Mouse (Mus musculus): Measurements from ENCODE around the gene Grb14. TPM values are rescaled to one million over a fixed set of nuclear protein-coding genes. Genes with fewer than 3 reads are reported as not detected.

The Grb14 gene
- polyA plus RNA-seq, 1 experiment from 2014 or later = 111 TPM

DNA sequence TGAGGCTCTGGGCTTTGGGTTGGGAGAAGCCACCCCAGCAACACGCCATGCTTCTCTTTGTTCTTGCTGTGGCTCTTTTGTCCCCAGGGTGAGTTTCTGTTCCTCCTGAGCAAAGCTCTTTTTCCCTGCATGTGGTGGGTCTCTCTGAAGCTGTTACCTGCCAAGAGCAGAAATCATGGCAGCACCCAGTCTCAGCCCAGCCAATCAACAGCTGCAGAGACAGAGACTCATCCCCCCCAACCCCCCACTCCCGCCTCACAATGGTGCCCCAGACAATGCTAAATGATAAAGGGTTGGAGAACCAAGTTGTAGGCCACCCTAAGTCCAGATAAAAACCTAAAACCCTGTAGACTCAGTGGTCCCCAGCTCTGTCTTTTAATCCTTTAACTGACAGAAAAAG is 75.6 kb downstream of the Grb14 start:
- no peak overlapping the region for H3K4me2 ChIP-seq
- no peak for ATAC-seq (replicated peaks; ENCODE audit: insufficient number of reproducible peaks, insufficient read depth, low FRiP score, low read depth)
- H3K9me3 ChIP-seq (replicated peaks) = no peaks in the 10 kb centered on the region
- no peak overlapping the region for H3K9ac ChIP-seq
- H3K36me3 ChIP-seq = no peaks in the 10 kb centered on the region
- 58% methylated on average over 2 of the region's 2 CpGs for WGBS
- no peak overlapping the region for H3K4me3 ChIP-seq
- no peaks in the 10 kb centered on the region for H3K27me3 ChIP-seq
- H3K4me1 ChIP-seq (replicated peaks) = no peaks in the 10 kb centered on the region
- no peak overlapping the region for H3K27ac ChIP-seq

DNA sequence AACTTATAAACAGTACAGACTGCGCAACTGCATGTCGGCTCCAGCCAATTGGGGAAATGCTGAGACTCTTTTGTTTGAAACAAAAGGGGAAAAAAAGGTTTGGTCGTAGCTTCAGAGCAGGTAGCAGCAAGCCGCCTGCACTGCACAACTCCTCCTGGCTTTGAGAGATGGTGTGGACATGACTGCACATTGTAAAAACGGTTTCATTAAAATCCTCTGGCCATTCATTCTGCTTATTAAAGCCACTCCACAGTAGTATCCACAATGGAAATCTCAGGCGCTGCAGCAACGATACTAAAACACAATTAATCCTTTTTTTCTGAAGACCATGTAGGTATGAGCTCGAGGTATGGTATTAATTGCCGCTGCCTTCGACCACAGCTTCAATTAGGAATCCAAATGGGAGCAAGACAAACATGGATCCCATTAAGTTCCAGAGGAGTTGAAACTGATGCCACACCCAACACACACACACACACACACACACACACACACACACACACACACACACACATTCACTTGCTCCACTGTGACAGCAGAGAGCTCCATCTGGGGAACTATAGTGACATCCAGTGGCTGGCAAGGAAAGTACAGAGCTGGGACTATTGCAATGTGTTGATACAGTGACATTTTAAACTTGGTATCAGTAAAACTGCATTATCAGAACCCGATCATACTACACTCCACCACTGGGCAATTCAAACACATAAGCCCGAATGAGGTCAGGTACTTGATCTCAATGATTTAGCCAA is 76.2 kb downstream of the Grb14 start:
- no peaks in the 10 kb centered on the region for H3K36me3 ChIP-seq
- no peak overlapping the region for H3K4me2 ChIP-seq
- H3K9me3 ChIP-seq (replicated peaks) = no peaks in the 10 kb centered on the region
- no peak overlapping the region for H3K27ac ChIP-seq
- no peaks in the 10 kb centered on the region for H3K4me1 ChIP-seq (replicated peaks)
- no peak for ATAC-seq (replicated peaks; ENCODE audit: insufficient number of reproducible peaks, insufficient read depth, low FRiP score, low read depth)
- 79% methylated on average over 12 of the region's 12 CpGs for WGBS
- no peak overlapping the region for H3K9ac ChIP-seq
- H3K27me3 ChIP-seq = no peaks in the 10 kb centered on the region
- no peak overlapping the region for H3K4me3 ChIP-seq

DNA sequence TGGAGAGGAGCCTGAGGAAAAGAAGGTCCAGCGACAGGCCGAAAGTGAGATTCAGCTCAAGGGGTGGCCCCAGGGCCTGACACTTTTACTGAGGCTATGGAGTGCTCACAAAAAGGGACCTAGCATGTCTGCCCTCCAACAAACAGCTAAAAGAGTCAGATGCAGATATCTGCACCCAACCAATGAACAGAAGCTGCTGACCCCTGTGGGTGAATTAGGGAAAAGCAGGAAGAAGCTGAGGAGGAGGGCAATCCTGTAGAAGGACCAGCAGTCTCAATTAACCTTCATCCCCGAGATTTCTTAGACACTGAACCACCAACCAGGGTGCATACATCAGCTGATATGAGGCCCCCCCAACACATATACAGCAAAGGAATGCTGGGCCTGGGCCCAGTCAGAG is 77.3 kb downstream of the Grb14 start:
- Histone ChIP-seq H3K27ac (no peak overlapping the region), H3K9ac (no peak overlapping the region), H3K27me3 (no peaks in the 10 kb centered on the region), H3K4me3 (no peak overlapping the region), H3K9me3 (replicated peaks) (no peaks in the 10 kb centered on the region), H3K36me3 (no peaks in the 10 kb centered on the region), H3K4me1 (replicated peaks) (no peaks in the 10 kb centered on the region), H3K4me2 (no peak overlapping the region)
- ATAC-seq (replicated peaks; ENCODE audit: insufficient number of reproducible peaks, insufficient read depth, low FRiP score, low read depth) = no peak
- WGBS = 69% methylated on average over 3 of the region's 3 CpGs

DNA sequence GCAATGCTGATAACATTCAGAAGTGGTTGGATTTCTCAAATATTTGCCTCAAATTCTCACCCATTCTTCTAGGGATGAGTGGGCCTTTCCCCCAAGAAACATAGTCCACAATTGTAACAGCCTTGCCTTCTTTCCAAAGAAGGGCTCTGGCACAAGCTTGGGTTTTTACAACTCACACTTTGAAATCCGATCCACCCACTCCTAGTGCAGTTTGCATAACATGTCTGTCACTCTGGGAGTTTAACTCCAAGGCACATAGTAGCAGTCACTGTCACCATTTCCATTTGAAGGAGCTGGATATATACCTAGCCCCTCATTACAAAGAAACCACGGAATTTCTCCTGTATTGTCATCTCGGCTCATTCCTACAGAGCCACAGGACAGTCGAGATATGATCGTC is 103.9 kb downstream of the Grb14 start:
- Histone ChIP-seq H3K4me3 (no peak overlapping the region), H3K9me3 (replicated peaks) (no peaks in the 10 kb centered on the region), H3K27me3 (no peaks in the 10 kb centered on the region), H3K27ac (no peak overlapping the region), H3K9ac (no peak overlapping the region), H3K4me1 (replicated peaks) (peaks cover 12% of the 10 kb centered on the region), H3K4me2 (no peak overlapping the region), H3K36me3 (peaks cover 3% of the 10 kb centered on the region; the same call in 1 of the 2 replicates)
- ATAC-seq (replicated peaks; ENCODE audit: insufficient number of reproducible peaks, insufficient read depth, low FRiP score, low read depth) = no peak
- WGBS = 38% methylated on average over 5 of the region's 5 CpGs

- H3K9me3 ChIP-seq (replicated peaks) = no peaks in the 10 kb centered on the region
- no peak overlapping the region for H3K27ac ChIP-seq
- H3K4me2 ChIP-seq = no peak overlapping the region
- no peaks in the 10 kb centered on the region for H3K27me3 ChIP-seq
- 63% methylated on average over 6 of the region's 6 CpGs for WGBS
- H3K9ac ChIP-seq = no peak overlapping the region
- H3K4me1 ChIP-seq (replicated peaks) = peaks cover 4% of the 10 kb centered on the region; the same call in 1 of the 2 replicates
- no peak overlapping the region for H3K4me3 ChIP-seq
- H3K36me3 ChIP-seq = no peaks in the 10 kb centered on the region
- ATAC-seq (replicated peaks; ENCODE audit: insufficient number of reproducible peaks, insufficient read depth, low FRiP score, low read depth) = no peak
Measured at GRCm38 (mm10) chr2:64915448-64915847, 109.3 kb downstream of the Grb14 start.

DNA sequence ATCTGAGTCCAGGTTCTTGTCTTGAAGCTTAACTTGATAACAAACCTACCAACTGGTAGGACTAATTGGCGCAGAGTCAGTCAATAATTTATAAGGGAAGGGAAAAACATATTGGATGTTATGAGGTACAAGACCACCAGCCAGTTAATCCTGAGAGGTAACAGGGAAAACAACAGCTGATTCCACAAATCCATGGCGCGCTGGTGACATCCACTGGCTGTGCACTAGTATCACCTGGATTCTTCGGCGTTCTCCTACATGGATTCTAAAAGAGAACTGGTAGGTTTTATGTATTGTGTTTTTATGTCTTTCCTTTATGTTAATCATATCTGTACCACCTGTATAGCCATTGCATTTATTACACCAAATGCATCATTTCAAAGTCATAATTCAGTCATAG is 119.9 kb downstream of the Grb14 start:
- WGBS = 81% methylated on average over 5 of the region's 5 CpGs
- Histone ChIP-seq H3K9ac (no peak overlapping the region), H3K4me1 (replicated peaks) (no peaks in the 10 kb centered on the region), H3K4me3 (no peak overlapping the region), H3K27me3 (no peaks in the 10 kb centered on the region), H3K4me2 (no peak overlapping the region), H3K27ac (no peak overlapping the region), H3K9me3 (replicated peaks) (no peaks in the 10 kb centered on the region), H3K36me3 (no peaks in the 10 kb centered on the region)
- no peak for ATAC-seq (replicated peaks; ENCODE audit: insufficient number of reproducible peaks, insufficient read depth, low FRiP score, low read depth)

- no peaks in the 10 kb centered on the region for H3K9me3 ChIP-seq (replicated peaks)
- H3K9ac ChIP-seq = no peak overlapping the region
- no peak overlapping the region for H3K4me3 ChIP-seq
- H3K27me3 ChIP-seq = no peaks in the 10 kb centered on the region
- H3K36me3 ChIP-seq = no peaks in the 10 kb centered on the region
- no peak overlapping the region for H3K27ac ChIP-seq
- 77% methylated on average over 5 of the region's 5 CpGs for WGBS
- no peak overlapping the region for H3K4me2 ChIP-seq
- no peaks in the 10 kb centered on the region for H3K4me1 ChIP-seq (replicated peaks)
- ATAC-seq (replicated peaks; ENCODE audit: insufficient number of reproducible peaks, insufficient read depth, low FRiP score, low read depth) = no peak
Measured at GRCm38 (mm10) chr2:64897844-64898243, 126.9 kb downstream of the Grb14 start.

DNA sequence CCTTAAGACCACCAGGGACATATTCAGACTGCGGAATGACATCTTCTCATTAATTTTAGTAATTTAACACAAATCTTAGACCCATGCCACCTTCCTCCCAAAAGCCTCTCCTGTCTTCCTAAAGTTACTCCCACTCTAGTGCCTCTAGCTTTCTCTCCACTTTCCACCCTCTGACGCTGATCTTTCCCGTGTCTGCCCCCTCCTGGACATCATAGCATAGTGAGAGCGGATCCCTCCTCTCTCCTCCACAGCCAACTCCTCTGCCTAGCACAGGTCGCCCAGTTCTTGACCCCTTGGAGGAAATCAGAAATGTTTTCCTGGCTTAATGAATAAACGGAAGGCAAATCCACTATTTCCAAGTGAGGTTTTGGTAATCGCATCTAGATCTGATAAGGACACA is 131.6 kb downstream of the Grb14 start:
- ATAC-seq (replicated peaks; ENCODE audit: insufficient number of reproducible peaks, insufficient read depth, low FRiP score, low read depth) = no peak
- WGBS = 55% methylated on average over 7 of the region's 7 CpGs
- Histone ChIP-seq H3K4me2 (no peak overlapping the region), H3K36me3 (no peaks in the 10 kb centered on the region), H3K4me1 (replicated peaks) (no peaks in the 10 kb centered on the region), H3K4me3 (no peak overlapping the region), H3K9me3 (replicated peaks) (no peaks in the 10 kb centered on the region), H3K9ac (no peak overlapping the region), H3K27me3 (no peaks in the 10 kb centered on the region), H3K27ac (no peak overlapping the region)

- Histone ChIP-seq H3K27me3 (no peaks in the 10 kb centered on the region), H3K9ac (no peak overlapping the region), H3K9me3 (replicated peaks) (no peaks in the 10 kb centered on the region), H3K4me3 (no peak overlapping the region), H3K4me1 (replicated peaks) (peaks cover 13% of the 10 kb centered on the region; the same call in 1 of the 2 replicates), H3K36me3 (no peaks in the 10 kb centered on the region), H3K4me2 (no peak overlapping the region), H3K27ac (no peak overlapping the region)
- 21% methylated on average over 6 of the region's 6 CpGs for WGBS
- ATAC-seq (replicated peaks; ENCODE audit: insufficient number of reproducible peaks, insufficient read depth, low FRiP score, low read depth) = no peak
Measured at GRCm38 (mm10) chr2:64887098-64887757, 137.6 kb downstream of the Grb14 start.

- no peak overlapping the region for H3K27ac ChIP-seq
- H3K4me1 ChIP-seq (replicated peaks) = peaks cover 13% of the 10 kb centered on the region; the same call in 1 of the 2 replicates
- WGBS = 31% methylated on average over 5 of the region's 5 CpGs
- ATAC-seq (replicated peaks; ENCODE audit: insufficient number of reproducible peaks, insufficient read depth, low FRiP score, low read depth) = no peak
- no peak overlapping the region for H3K9ac ChIP-seq
- 0 out of 2 replicates have a peak overlapping the region, but pooled peaks have one; percentile 25 for H3K4me2 ChIP-seq
- no peaks in the 10 kb centered on the region for H3K9me3 ChIP-seq (replicated peaks)
- H3K27me3 ChIP-seq = no peaks in the 10 kb centered on the region
- H3K4me3 ChIP-seq = no peak overlapping the region
- H3K36me3 ChIP-seq = no peaks in the 10 kb centered on the region
Measured at GRCm38 (mm10) chr2:64885696-64886095, 139.1 kb downstream of the Grb14 start.

- H3K4me2 ChIP-seq = no peak overlapping the region
- no peak for ATAC-seq (replicated peaks; ENCODE audit: insufficient number of reproducible peaks, insufficient read depth, low FRiP score, low read depth)
- no peak overlapping the region for H3K9ac ChIP-seq
- no peak overlapping the region for H3K4me3 ChIP-seq
- H3K27me3 ChIP-seq = no peaks in the 10 kb centered on the region
- H3K4me1 ChIP-seq (replicated peaks) = no peaks in the 10 kb centered on the region
- H3K36me3 ChIP-seq = no peaks in the 10 kb centered on the region
- WGBS = 34% methylated on average over 2 of the region's 2 CpGs
- no peak overlapping the region for H3K27ac ChIP-seq
- no peaks in the 10 kb centered on the region for H3K9me3 ChIP-seq (replicated peaks)
Measured at GRCm38 (mm10) chr2:64878275-64878674, 146.5 kb downstream of the Grb14 start.

Measured in heart, embryonic 15.5 days (tissue).